Mouse (Mus musculus): Measurements from ENCODE around the gene Tnp1. TPM values are rescaled to one million over a fixed set of nuclear protein-coding genes. Genes with fewer than 3 reads are reported as not detected.

Gene Tnp1
- polyA plus RNA-seq, 1 experiment from 2014 or later, result not detected

Other genes starting within 250 kb of the Tnp1 start
- 213 and 233 TPM in 2 replicates for gene Igfbp2, start 191.4 kb downstream of the Tnp1 start, polyA plus RNA-seq (2015; fragmentation: Nextera tagmentation; extraction: Ambion mirVana)
- 58.7 and 72.4 TPM in 2 replicates for gene Igfbp5, start 141.0 kb downstream of the Tnp1 start, polyA plus RNA-seq (2015; fragmentation: Nextera tagmentation; extraction: Ambion mirVana)

Data from lung, embryonic 16.5 days (tissue).